Mouse (Mus musculus): ENCODE measurements at regions not wholly inside any gene's neighbourhood (a gene's known extent, or its start where the extent isn't known, plus 50 kb on each side); places are given as distances from the start of the nearest gene placed in this dataset.
A peak's percentile ranks its signal among the peaks of the same experiment; 100 is the strongest.

DNA sequence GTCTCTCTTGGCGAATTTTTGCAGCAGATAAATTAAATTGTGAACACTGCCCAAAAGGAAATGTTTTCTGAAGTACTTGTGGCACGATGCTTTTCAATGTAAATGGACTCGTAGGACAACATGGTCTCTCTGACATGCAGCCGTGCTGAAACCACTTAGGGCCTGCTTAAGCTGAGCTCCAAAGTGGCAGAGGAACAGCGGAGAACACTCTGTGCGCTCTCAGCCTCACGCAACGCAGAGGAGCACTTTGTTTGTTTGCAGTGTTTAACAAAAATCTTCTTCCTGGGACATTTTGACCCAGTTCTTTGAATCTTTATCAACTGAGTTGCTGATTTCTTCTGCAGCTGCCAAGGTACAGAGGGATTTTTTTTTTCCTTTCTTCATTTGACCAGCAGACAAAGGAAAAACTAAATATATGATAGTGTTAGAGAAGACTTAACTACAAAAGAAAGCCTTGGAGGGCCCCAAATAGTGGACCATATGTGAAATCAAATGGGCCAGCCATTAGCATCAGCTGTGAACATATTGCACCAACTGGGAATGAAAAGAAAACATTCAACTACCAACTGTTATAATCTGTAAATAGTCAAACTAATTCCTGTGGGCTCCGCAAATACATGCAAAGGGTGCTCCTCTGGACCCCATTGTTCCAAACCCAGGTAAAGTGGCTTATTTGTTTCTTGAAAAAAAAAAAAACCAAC is 639.5 kb downstream of the Rwdd3 start:
- no peaks in the 10 kb centered on the region for H3K36me3 ChIP-seq (ENCODE audit: control insufficient read depth, insufficient read depth, low read length)
- no peak for TF ChIP-seq POLR2A (IDR thresholded peaks at IDR 0.05; ENCODE audit: insufficient read depth, low read depth, low read length)
- no peak for DNase-seq
- H3K27ac ChIP-seq: no peak overlapping the region
- WGBS: 72% methylated on average over 9 of the region's 9 CpGs
- no peaks in the 10 kb centered on the region for H3K27me3 ChIP-seq (ENCODE audit: control insufficient read depth, insufficient read depth, low read length)
- H3K4me3 ChIP-seq: no peak overlapping the region
- no peaks in the 10 kb centered on the region for H3K79me2 ChIP-seq (replicated peaks; ENCODE audit: control insufficient read depth, insufficient read depth, low read length)
- no peaks in the 10 kb centered on the region for H3K4me1 ChIP-seq (ENCODE audit: control insufficient read depth, insufficient read depth, low read length)
- intact Hi-C loops (cut with DNase I): no loop called here
- no peak overlapping the region for H3K9ac ChIP-seq (ENCODE audit: low read depth, low read length)

DNA sequence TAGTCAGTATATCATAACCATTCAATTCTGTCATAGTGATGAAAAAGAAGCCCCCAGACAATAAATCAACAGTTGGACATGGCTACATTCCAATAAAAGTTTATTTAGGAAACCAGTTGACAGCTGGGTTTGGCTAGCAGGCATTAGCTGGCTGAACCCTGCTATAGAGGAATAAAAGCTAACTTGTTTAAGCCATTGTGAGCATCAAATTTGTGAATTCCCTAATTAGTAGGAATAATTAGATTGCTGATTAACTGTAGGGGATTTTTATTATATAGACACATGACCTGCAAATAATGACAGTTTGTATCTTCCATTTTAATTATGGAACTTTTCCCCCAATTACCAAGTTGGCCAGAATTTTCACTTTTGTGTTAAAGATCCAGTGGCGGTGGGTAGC is 659.8 kb downstream of the Rwdd3 start:
- intact Hi-C loops (cut with DNase I): no loop called here
- Histone ChIP-seq H3K4me1 (ENCODE audit: control insufficient read depth, insufficient read depth, low read length) (no peaks in the 10 kb centered on the region), H3K4me3 (no peak overlapping the region), H3K9ac (ENCODE audit: low read depth, low read length) (no peak overlapping the region), H3K27me3 (ENCODE audit: control insufficient read depth, insufficient read depth, low read length) (no peaks in the 10 kb centered on the region), H3K79me2 (replicated peaks; ENCODE audit: control insufficient read depth, insufficient read depth, low read length) (no peaks in the 10 kb centered on the region), H3K36me3 (ENCODE audit: control insufficient read depth, insufficient read depth, low read length) (no peaks in the 10 kb centered on the region), H3K27ac (no peak overlapping the region)
- 92% methylated on average over 1 of the region's 1 CpGs for WGBS
- no peak for DNase-seq
- TF ChIP-seq EP300 (IDR thresholded peaks at IDR 0.05; ENCODE audit: insufficient read depth, low read depth, low read length) (no peak), CTCF (IDR thresholded peaks at IDR 0.05) (no peak), POLR2A (IDR thresholded peaks at IDR 0.05; ENCODE audit: insufficient read depth, low read depth, low read length) (no peak)

DNA sequence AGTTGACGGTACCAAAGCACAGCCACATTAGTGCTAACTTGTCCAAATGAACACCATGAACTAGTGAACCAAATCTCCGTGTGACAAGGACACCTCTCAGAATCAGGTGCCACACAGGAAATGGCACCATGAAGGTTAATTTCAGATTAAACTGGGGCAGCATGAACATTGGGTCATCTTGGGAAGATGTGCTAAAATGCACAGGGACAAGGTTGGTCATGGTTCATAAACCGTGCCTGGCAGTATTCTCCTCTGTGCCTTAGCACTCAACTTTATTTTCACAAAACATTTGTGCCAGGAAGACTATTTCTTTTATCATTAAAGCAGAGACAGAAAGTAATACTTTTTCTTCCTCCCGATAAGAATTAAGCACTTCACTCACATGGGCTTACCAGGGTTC is 672.6 kb downstream of the Rwdd3 start:
- Histone ChIP-seq H3K4me1 (ENCODE audit: control insufficient read depth, insufficient read depth, low read length) (no peaks in the 10 kb centered on the region), H3K36me3 (ENCODE audit: control insufficient read depth, insufficient read depth, low read length) (no peaks in the 10 kb centered on the region), H3K9ac (ENCODE audit: low read depth, low read length) (no peak overlapping the region), H3K79me2 (replicated peaks; ENCODE audit: control insufficient read depth, insufficient read depth, low read length) (no peaks in the 10 kb centered on the region), H3K4me3 (no peak overlapping the region), H3K27me3 (ENCODE audit: control insufficient read depth, insufficient read depth, low read length) (no peaks in the 10 kb centered on the region), H3K27ac (no peak overlapping the region)
- intact Hi-C loops (cut with DNase I): no loop called here
- no peak for TF ChIP-seq CTCF (IDR thresholded peaks at IDR 0.05)
- no peak for TF ChIP-seq EP300 (IDR thresholded peaks at IDR 0.05; ENCODE audit: insufficient read depth, low read depth, low read length)
- no peak for TF ChIP-seq POLR2A (IDR thresholded peaks at IDR 0.05; ENCODE audit: insufficient read depth, low read depth, low read length)
- WGBS: 72% methylated on average over 4 of the region's 4 CpGs
- DNase-seq: no peak

DNA sequence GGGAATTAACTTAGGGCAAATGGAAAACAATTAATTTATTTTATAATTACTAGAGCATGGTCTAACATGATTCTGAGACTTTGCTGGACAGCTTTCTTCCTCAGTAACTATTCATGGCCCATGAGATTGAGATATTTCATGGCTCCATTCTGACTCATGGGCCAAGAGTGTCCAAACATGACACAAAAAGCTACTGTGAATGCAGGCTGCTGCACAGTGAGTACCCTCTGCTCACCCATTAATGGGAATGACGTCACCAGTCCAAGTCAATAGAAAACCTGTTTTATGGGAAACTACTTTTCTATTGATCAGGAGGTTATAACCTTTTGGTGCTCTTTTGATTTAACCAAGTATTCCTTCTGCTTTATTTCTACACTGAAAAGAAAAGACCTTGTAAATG is 693.6 kb downstream of the Rwdd3 start:
- 73% methylated on average over 1 of the region's 1 CpGs for WGBS
- no peaks in the 10 kb centered on the region for H3K27me3 ChIP-seq (ENCODE audit: control insufficient read depth, insufficient read depth, low read length)
- intact Hi-C loops (cut with DNase I): no loop called here
- H3K4me3 ChIP-seq: no peak overlapping the region
- no peak overlapping the region for H3K9ac ChIP-seq (ENCODE audit: low read depth, low read length)
- TF ChIP-seq EP300 (IDR thresholded peaks at IDR 0.05; ENCODE audit: insufficient read depth, low read depth, low read length): no peak
- TF ChIP-seq POLR2A (IDR thresholded peaks at IDR 0.05; ENCODE audit: insufficient read depth, low read depth, low read length): no peak
- TF ChIP-seq CTCF (IDR thresholded peaks at IDR 0.05): no peak
- H3K79me2 ChIP-seq (replicated peaks; ENCODE audit: control insufficient read depth, insufficient read depth, low read length): no peaks in the 10 kb centered on the region
- H3K4me1 ChIP-seq (ENCODE audit: control insufficient read depth, insufficient read depth, low read length): no peaks in the 10 kb centered on the region
- no peaks in the 10 kb centered on the region for H3K36me3 ChIP-seq (ENCODE audit: control insufficient read depth, insufficient read depth, low read length)
- no peak overlapping the region for H3K27ac ChIP-seq
- DNase-seq: no peak

DNA sequence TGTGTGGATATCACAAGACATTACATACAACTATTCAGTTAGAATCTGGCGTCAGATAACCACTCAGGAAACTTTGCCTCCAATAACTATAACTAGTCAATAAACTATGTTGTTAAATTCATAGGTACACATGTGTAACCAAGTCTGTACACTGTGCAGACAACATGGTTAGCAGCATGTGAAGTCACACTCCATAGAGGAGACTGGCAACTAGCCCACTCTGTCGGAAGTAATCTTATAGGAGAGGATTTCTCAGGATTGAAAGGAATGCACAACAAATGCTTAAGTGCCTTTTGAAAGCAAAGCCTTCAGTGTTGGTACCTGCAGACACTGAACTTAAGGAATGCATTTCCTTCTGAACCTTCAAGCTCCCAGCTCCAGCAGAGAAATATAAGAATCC is 693.0 kb upstream of the Ptbp2 start:
- Histone ChIP-seq H3K4me3 (no peak overlapping the region), H3K79me2 (replicated peaks; ENCODE audit: control insufficient read depth, insufficient read depth, low read length) (no peaks in the 10 kb centered on the region), H3K27me3 (ENCODE audit: control insufficient read depth, insufficient read depth, low read length) (no peaks in the 10 kb centered on the region), H3K9ac (ENCODE audit: low read depth, low read length) (no peak overlapping the region), H3K4me1 (ENCODE audit: control insufficient read depth, insufficient read depth, low read length) (no peaks in the 10 kb centered on the region), H3K27ac (no peak overlapping the region), H3K36me3 (ENCODE audit: control insufficient read depth, insufficient read depth, low read length) (no peaks in the 10 kb centered on the region)
- TF ChIP-seq POLR2A (IDR thresholded peaks at IDR 0.05; ENCODE audit: insufficient read depth, low read depth, low read length): no peak
- no peak for TF ChIP-seq EP300 (IDR thresholded peaks at IDR 0.05; ENCODE audit: insufficient read depth, low read depth, low read length)
- no peak for TF ChIP-seq CTCF (IDR thresholded peaks at IDR 0.05)
- WGBS: 44% methylated on average over 2 of the region's 2 CpGs
- intact Hi-C loops (cut with DNase I): no loop called here
- DNase-seq: no peak

DNA sequence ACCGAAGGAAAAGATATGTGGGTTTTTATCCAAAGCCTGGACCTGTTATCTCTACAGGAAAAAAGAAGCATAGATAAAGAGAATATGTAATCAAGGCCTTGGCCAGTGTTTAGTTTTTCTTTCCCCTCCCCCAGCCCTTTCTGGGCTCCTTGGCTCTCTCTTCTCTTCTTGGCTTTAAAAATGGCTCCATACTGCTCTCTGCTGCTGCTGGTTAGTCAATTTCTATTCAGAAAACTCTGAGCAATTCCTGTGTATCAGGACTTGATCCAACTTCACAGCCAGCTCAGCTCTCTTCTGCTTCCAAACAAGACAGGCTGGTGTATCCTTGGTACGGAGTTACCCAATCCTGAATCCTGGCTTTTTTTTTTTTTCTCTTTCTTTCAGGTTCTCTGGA is 689.4 kb upstream of the Ptbp2 start:
- TF ChIP-seq CTCF (IDR thresholded peaks at IDR 0.05) (peak; percentile 34), EP300 (IDR thresholded peaks at IDR 0.05; ENCODE audit: insufficient read depth, low read depth, low read length) (no peak)
- intact Hi-C loops (cut with DNase I): no loop called here
- no peak overlapping the region for H3K27ac ChIP-seq

More for the DNA sequence above, 689.4 kb upstream of the Ptbp2 start:
- Histone ChIP-seq H3K79me2 (replicated peaks; ENCODE audit: control insufficient read depth, insufficient read depth, low read length) (no peaks in the 10 kb centered on the region), H3K4me1 (ENCODE audit: control insufficient read depth, insufficient read depth, low read length) (no peaks in the 10 kb centered on the region), H3K36me3 (ENCODE audit: control insufficient read depth, insufficient read depth, low read length) (no peaks in the 10 kb centered on the region), H3K27me3 (ENCODE audit: control insufficient read depth, insufficient read depth, low read length) (no peaks in the 10 kb centered on the region), H3K4me3 (no peak overlapping the region), H3K9ac (ENCODE audit: low read depth, low read length) (no peak overlapping the region)
- peak in 1 of 2 experiments; percentile 12 for DNase-seq
- 21% methylated on average over 2 of the region's 2 CpGs for WGBS
